Comparison of ENCODE assay signal across 27 mouse cellular contexts in genomic region chr6:145435764-145436163, GRCm38 (mm10).
DNase-seq lines count a peak whose midpoint lies in the region; ATAC-seq and TF ChIP-seq lines count a peak whose summit lies in the region.
"Had no signal": no experiment of that assay in that cellular context is flagged by ENCODE, and none has a peak within 500 bp of the region (broad histone marks: within the 10 kb centered on the region; RNA-seq: fewer than 3 reads in every experiment).

No protein-coding gene starts in this region.

- H3K36me3 ChIP-seq in heart, embryonic 16.5 days (ENCODE audit: control insufficient read depth, insufficient read depth): no peaks in the 10 kb centered on the region
- no peaks in the 10 kb centered on the region for H3K36me3 ChIP-seq in heart, embryonic 11.5 days (ENCODE audit: control insufficient read depth, insufficient read depth, low read length)
- no peaks in the 10 kb centered on the region for H3K36me3 ChIP-seq in liver, postnatal 0 days (replicated peaks; ENCODE audit: insufficient read depth, low read length)
- H3K36me3 ChIP-seq in liver, embryonic 11.5 days (ENCODE audit: control insufficient read depth, insufficient read depth, low read length): no peaks in the 10 kb centered on the region
- no peaks in the 10 kb centered on the region for H3K36me3 ChIP-seq in kidney, embryonic 16.5 days (ENCODE audit: insufficient read depth, low read length)
- H3K36me3 ChIP-seq: hindbrain, embryonic 10.5 days; hindbrain, embryonic 15.5 days; limb, embryonic 10.5 days; limb, embryonic 15.5 days; midbrain, embryonic 13.5 days; neural tube, embryonic 13.5 days had no signal

- no peak for TF ChIP-seq CTCF in liver, postnatal 0 days (IDR thresholded peaks at IDR 0.05; ENCODE audit: low read depth)

- H3K27me3 ChIP-seq in heart, embryonic 16.5 days (ENCODE audit: control insufficient read depth, insufficient read depth, low read length): no peaks in the 10 kb centered on the region
- H3K27me3 ChIP-seq in heart, embryonic 11.5 days (ENCODE audit: control insufficient read depth, insufficient read depth, low read length): no peaks in the 10 kb centered on the region
- no peaks in the 10 kb centered on the region for H3K27me3 ChIP-seq in liver, postnatal 0 days (ENCODE audit: insufficient read depth, low read length)
- no peaks in the 10 kb centered on the region for H3K27me3 ChIP-seq in liver, embryonic 11.5 days (replicated peaks; ENCODE audit: control insufficient read depth, insufficient read depth, low read length)
- no peaks in the 10 kb centered on the region for H3K27me3 ChIP-seq in kidney, embryonic 16.5 days (ENCODE audit: insufficient read depth, low read length)
- H3K27me3 ChIP-seq: CH12.LX; hindbrain, embryonic 15.5 days; limb, embryonic 15.5 days; midbrain, embryonic 13.5 days; neural tube, embryonic 13.5 days had no signal

- no peak overlapping the region for H3K4me2 ChIP-seq in heart, embryonic 16.5 days (ENCODE audit: low read depth, low read length)
- no peak overlapping the region for H3K4me2 ChIP-seq in heart, embryonic 11.5 days
- H3K4me2 ChIP-seq in liver, postnatal 0 days (ENCODE audit: low read depth, low read length): no peak overlapping the region
- H3K4me2 ChIP-seq in liver, embryonic 11.5 days: no peak overlapping the region
- H3K4me2 ChIP-seq in kidney, embryonic 16.5 days (replicated peaks; ENCODE audit: low read depth, low read length): no peak overlapping the region
- H3K4me2 ChIP-seq: hindbrain, embryonic 15.5 days; limb, embryonic 15.5 days; midbrain, embryonic 13.5 days; neural tube, embryonic 13.5 days had no signal

- no peak for TF ChIP-seq EP300 in liver, postnatal 0 days (IDR thresholded peaks at IDR 0.05; ENCODE audit: low read depth)

- 0 out of 2 replicates have a peak overlapping the region, but pooled peaks have one; percentile 7 for H3K27ac ChIP-seq in heart, embryonic 16.5 days (ENCODE audit: low read length)
- no peak overlapping the region for H3K27ac ChIP-seq in heart, embryonic 11.5 days (ENCODE audit: low read depth, low read length)
- H3K27ac ChIP-seq in liver, postnatal 0 days (ENCODE audit: low read depth): no peak overlapping the region
- H3K27ac ChIP-seq in liver, embryonic 11.5 days (ENCODE audit: low read depth, low read length): no peak overlapping the region
- no peak overlapping the region for H3K27ac ChIP-seq in kidney, embryonic 16.5 days (ENCODE audit: low read length)
- H3K27ac ChIP-seq: hindbrain, embryonic 10.5 days; hindbrain, embryonic 15.5 days; limb, embryonic 10.5 days; limb, embryonic 15.5 days; macrophage; midbrain, embryonic 13.5 days; neural tube, embryonic 13.5 days had no signal

- no peak for ATAC-seq in heart, embryonic 16.5 days (replicated peaks; ENCODE audit: extremely low read depth, insufficient read depth, low FRiP score)
- ATAC-seq in heart, embryonic 11.5 days (replicated peaks; ENCODE audit: insufficient number of reproducible peaks, low FRiP score, low TSS enrichment): no peak
- ATAC-seq in liver, postnatal 0 days: peak; percentile 53; the same call in 1 of the 2 replicates
- no peak for ATAC-seq in liver, embryonic 11.5 days (replicated peaks; ENCODE audit: low FRiP score)
- ATAC-seq in kidney, embryonic 16.5 days (ENCODE audit: low FRiP score, low TSS enrichment): no peak
- ATAC-seq: forebrain, embryonic 14.5 days; inflammation-experienced regulatory T-cells, adult 6 months; midbrain, embryonic 13.5 days had no signal

- no peaks in the 10 kb centered on the region for H3K9me3 ChIP-seq in heart, embryonic 16.5 days (replicated peaks; ENCODE audit: control insufficient read depth, low read length)
- H3K9me3 ChIP-seq in heart, embryonic 11.5 days (replicated peaks; ENCODE audit: control insufficient read depth, low read length): no peaks in the 10 kb centered on the region
- no peaks in the 10 kb centered on the region for H3K9me3 ChIP-seq in liver, postnatal 0 days (ENCODE audit: low read length)
- H3K9me3 ChIP-seq in liver, embryonic 11.5 days (ENCODE audit: control insufficient read depth, low read length): no peaks in the 10 kb centered on the region
- no peaks in the 10 kb centered on the region for H3K9me3 ChIP-seq in kidney, embryonic 16.5 days (ENCODE audit: low read length)
- H3K9me3 ChIP-seq: hindbrain, embryonic 10.5 days; hindbrain, embryonic 15.5 days; limb, embryonic 10.5 days; limb, embryonic 15.5 days; midbrain, embryonic 13.5 days; neural tube, embryonic 13.5 days had no signal

- WGBS in heart, embryonic 16.5 days: 60% methylated on average over 10 of the region's 10 CpGs
- WGBS in heart, embryonic 11.5 days (ENCODE audit: insufficient replicate concordance): 50% methylated on average over 10 of the region's 10 CpGs
- WGBS in liver, postnatal 0 days (ENCODE audit: insufficient replicate concordance): 54% methylated on average over 10 of the region's 10 CpGs
- 61% methylated on average over 10 of the region's 10 CpGs for WGBS in liver, embryonic 11.5 days
- WGBS in kidney, embryonic 16.5 days: 85% methylated on average over 10 of the region's 10 CpGs

- H3K4me3 ChIP-seq in heart, embryonic 16.5 days (ENCODE audit: low read length): no peak overlapping the region
- no peak overlapping the region for H3K4me3 ChIP-seq in heart, embryonic 11.5 days (ENCODE audit: low read depth, low read length)
- no peak overlapping the region for H3K4me3 ChIP-seq in liver, postnatal 0 days (ENCODE audit: low read depth, low read length)
- H3K4me3 ChIP-seq in liver, embryonic 11.5 days (ENCODE audit: low read depth, low read length): no peak overlapping the region
- H3K4me3 ChIP-seq in kidney, embryonic 16.5 days (ENCODE audit: low read length): no peak overlapping the region
- H3K4me3 ChIP-seq: hindbrain, embryonic 10.5 days; hindbrain, embryonic 15.5 days; limb, embryonic 10.5 days; limb, embryonic 15.5 days; midbrain, embryonic 13.5 days; neural tube, embryonic 13.5 days had no signal

- H3K9ac ChIP-seq in heart, embryonic 16.5 days (ENCODE audit: low read length): no peak overlapping the region
- H3K9ac ChIP-seq in heart, embryonic 11.5 days (ENCODE audit: low read depth, low read length): no peak overlapping the region
- no peak overlapping the region for H3K9ac ChIP-seq in liver, postnatal 0 days (replicated peaks)
- H3K9ac ChIP-seq in liver, embryonic 11.5 days (ENCODE audit: low read depth, low read length): no peak overlapping the region
- H3K9ac ChIP-seq in kidney, embryonic 16.5 days (replicated peaks; ENCODE audit: low read length): no peak overlapping the region
- H3K9ac ChIP-seq: hindbrain, embryonic 15.5 days; limb, embryonic 15.5 days; midbrain, embryonic 13.5 days; neural tube, embryonic 13.5 days had no signal

- peaks cover 20% of the 10 kb centered on the region for H3K4me1 ChIP-seq in heart, embryonic 16.5 days (ENCODE audit: control insufficient read depth, insufficient read depth, low read length)
- H3K4me1 ChIP-seq in heart, embryonic 11.5 days (ENCODE audit: control insufficient read depth, insufficient read depth, low read length): peaks cover 22% of the 10 kb centered on the region
- H3K4me1 ChIP-seq in liver, postnatal 0 days (ENCODE audit: insufficient read depth): no peaks in the 10 kb centered on the region
- H3K4me1 ChIP-seq in liver, embryonic 11.5 days (replicated peaks; ENCODE audit: control insufficient read depth, insufficient read depth, low read length): 0 out of 2 replicates have a peak, but pooled peaks cover 3% of the 10 kb centered on the region
- no peaks in the 10 kb centered on the region for H3K4me1 ChIP-seq in kidney, embryonic 16.5 days (ENCODE audit: insufficient read depth, low read length)

- peak; percentile 18 for DNase-seq in adrenal gland, postnatal 10 days
- DNase-seq in adrenal gland, postnatal 36 days: no peak
- DNase-seq in liver, postnatal 0 days: peak; percentile 27
- no peak for DNase-seq in liver, embryonic 11.5 days (ENCODE audit: low spot score)
- DNase-seq: cerebellum, adult 8-10 months; cerebellum, postnatal 36 days; gastrocnemius, postnatal 14 days; heart, postnatal 10 days; kidney, adult 8-10 months; kidney, postnatal 10 days; layer of hippocampus, adult 9-11 months; lung, adult 2 months; lung, postnatal 10 days; right cerebral cortex, postnatal 4 days had no signal

Comparison
In these comparisons a context has a peak if more than half of its experiments do, and no peak if none do; other contexts are left out.
1. DNase-seq: peak in adrenal gland, postnatal 10 days (single experiment) and liver, postnatal 0 days (single experiment); none in adrenal gland, postnatal 36 days (0 of 2) and liver, embryonic 11.5 days (single experiment).